ENCODE assay signal across 8 mouse cellular contexts in genomic region chr8:121124547-121125239, GRCm38 (mm10). TPM values are rescaled to one million over a fixed set of nuclear protein-coding genes. Genes with fewer than 3 reads are reported as not detected.
A peak's percentile ranks its signal among the peaks of the same experiment; 100 is the strongest.
DNase-seq lines count a peak whose midpoint lies in the region; ATAC-seq and TF ChIP-seq lines count a peak whose summit lies in the region.

No protein-coding gene starts in this region.

- no peak for DNase-seq in heart, adult 9 months (ENCODE audit: low spot score in 2 of 2)
- DNase-seq in kidney, postnatal 14 days = peak; percentile 54
- DNase-seq in cerebellum, postnatal 36 days = no peak
- DNase-seq in right cerebral cortex, adult 2 months (ENCODE audit: low spot score in 2 of 2) = no peak

- H3K4me1 ChIP-seq in heart, embryonic 11.5 days (ENCODE audit: control insufficient read depth, insufficient read depth, low read length) = peaks cover 34% of the 10 kb centered on the region
- H3K4me1 ChIP-seq in E14TG2a.4 (replicated peaks; ENCODE audit: low read depth, low read length) = peaks cover 37% of the 10 kb centered on the region
- peaks cover 43% of the 10 kb centered on the region for H3K4me1 ChIP-seq in embryonic facial prominence, embryonic 13.5 days

- H3K27me3 ChIP-seq in heart, embryonic 11.5 days (ENCODE audit: control insufficient read depth, insufficient read depth, low read length) = peaks cover 82% of the 10 kb centered on the region
- H3K27me3 ChIP-seq in E14TG2a.4 (ENCODE audit: insufficient read depth, low read length) = peaks cover 99% of the 10 kb centered on the region
- H3K27me3 ChIP-seq in embryonic facial prominence, embryonic 13.5 days = peaks cover 100% of the 10 kb centered on the region

- no peak for TF ChIP-seq CTCF in E14TG2a.4 (conservative IDR thresholded peaks at IDR 0.05; ENCODE audit: low read length)

- no peaks in the 10 kb centered on the region for H3K9me3 ChIP-seq in heart, embryonic 11.5 days (replicated peaks; ENCODE audit: control insufficient read depth, low read length)
- peaks cover 9% of the 10 kb centered on the region for H3K9me3 ChIP-seq in E14TG2a.4 (ENCODE audit: low read length)
- no peaks in the 10 kb centered on the region for H3K9me3 ChIP-seq in embryonic facial prominence, embryonic 13.5 days

- peak; percentile 60 for ATAC-seq in heart, embryonic 11.5 days (replicated peaks; ENCODE audit: insufficient number of reproducible peaks, low FRiP score, low TSS enrichment)
- ATAC-seq in embryonic facial prominence, embryonic 13.5 days (ENCODE audit: insufficient number of reproducible peaks, insufficient read depth, low FRiP score, low TSS enrichment, low read depth) = peak; percentile 27; the same call in 1 of the 2 replicates
- no peak for ATAC-seq in activated CD4-positive, CD25-positive, alpha-beta regulatory T cell, adult 4 months

- peak overlapping the region; percentile 78 for H3K4me2 ChIP-seq in heart, embryonic 11.5 days
- H3K4me2 ChIP-seq in embryonic facial prominence, embryonic 13.5 days = peak overlapping the region; percentile 68

- H3K9ac ChIP-seq in heart, embryonic 11.5 days (ENCODE audit: low read depth, low read length) = 0 out of 2 replicates have a peak overlapping the region, but pooled peaks have one; percentile 10
- H3K9ac ChIP-seq in embryonic facial prominence, embryonic 13.5 days = no peak overlapping the region

- peak overlapping the region; percentile 73 for H3K27ac ChIP-seq in heart, embryonic 11.5 days (ENCODE audit: low read depth, low read length)
- H3K27ac ChIP-seq in embryonic facial prominence, embryonic 13.5 days = no peak overlapping the region

- WGBS in heart, embryonic 11.5 days (ENCODE audit: insufficient replicate concordance) = 4% methylated on average over 17 of the region's 17 CpGs
- 3% methylated on average over 17 of the region's 17 CpGs for WGBS in embryonic facial prominence, embryonic 13.5 days

- no peaks in the 10 kb centered on the region for H3K36me3 ChIP-seq in heart, embryonic 11.5 days (ENCODE audit: control insufficient read depth, insufficient read depth, low read length)
- no peaks in the 10 kb centered on the region for H3K36me3 ChIP-seq in E14TG2a.4 (ENCODE audit: insufficient read depth, low read length)
- H3K36me3 ChIP-seq in embryonic facial prominence, embryonic 13.5 days = no peaks in the 10 kb centered on the region

- peak overlapping the region; percentile 39; the same call in 1 of the 2 replicates for H3K4me3 ChIP-seq in heart, embryonic 11.5 days (ENCODE audit: low read depth, low read length)
- peak overlapping the region; percentile 49 for H3K4me3 ChIP-seq in E14TG2a.4 (replicated peaks; ENCODE audit: low read length)
- H3K4me3 ChIP-seq in embryonic facial prominence, embryonic 13.5 days = peak overlapping the region; percentile 40; the same call in 1 of the 2 replicates

RNA-seq across cellular contexts. Expression of gene Foxl1, which starts 3.0 kb away (rescaled TPM):
- 0.69 and 1.2 TPM in 2 replicates for polyA plus RNA-seq in heart, embryonic 11.5 days (2014; fragmentation: Nextera tagmentation; extraction: Ambion mirVana)
- 0.28 and 0.34 TPM in 2 replicates for polyA plus RNA-seq in embryonic facial prominence, embryonic 13.5 days (2015; fragmentation: Nextera tagmentation; extraction: Ambion mirVana)
- polyA plus RNA-seq in activated CD4-positive, CD25-positive, alpha-beta regulatory T cell, adult 4 months (2017; shearing (Covaris generic)) = not detected

RNA-seq across cellular contexts. Expression of gene Foxc2, which starts 8.7 kb away (rescaled TPM):
- polyA plus RNA-seq in heart, embryonic 11.5 days (2014; fragmentation: Nextera tagmentation; extraction: Ambion mirVana) = 12.7 and 14.1 TPM in 2 replicates
- 3.2 and 3.3 TPM in 2 replicates for polyA plus RNA-seq in embryonic facial prominence, embryonic 13.5 days (2015; fragmentation: Nextera tagmentation; extraction: Ambion mirVana)
- polyA plus RNA-seq in activated CD4-positive, CD25-positive, alpha-beta regulatory T cell, adult 4 months (2017; shearing (Covaris generic)) = not detected

RNA-seq across cellular contexts. Expression of gene Mthfsd, which starts 16.5 kb away (rescaled TPM):
- 45.1 and 46.2 TPM in 2 replicates for polyA plus RNA-seq in heart, embryonic 11.5 days (2014; fragmentation: Nextera tagmentation; extraction: Ambion mirVana)
- polyA plus RNA-seq in embryonic facial prominence, embryonic 13.5 days (2015; fragmentation: Nextera tagmentation; extraction: Ambion mirVana) = 60.5 and 70.5 TPM in 2 replicates
- polyA plus RNA-seq in activated CD4-positive, CD25-positive, alpha-beta regulatory T cell, adult 4 months (2017; shearing (Covaris generic)) = 10 to 100 TPM; 16.1 to 24.7 TPM

RNA-seq across cellular contexts. Expression of gene Foxf1, which starts 40.5 kb away (rescaled TPM):
- polyA plus RNA-seq in heart, embryonic 11.5 days (2014; fragmentation: Nextera tagmentation; extraction: Ambion mirVana) = 3.1 and 9.0 TPM in 2 replicates
- polyA plus RNA-seq in embryonic facial prominence, embryonic 13.5 days (2015; fragmentation: Nextera tagmentation; extraction: Ambion mirVana) = 10.7 and 15.1 TPM in 2 replicates
- not detected for polyA plus RNA-seq in activated CD4-positive, CD25-positive, alpha-beta regulatory T cell, adult 4 months (2017; shearing (Covaris generic))
